Mouse (Mus musculus): ENCODE data around the gene Lmna.

GRCm38 (mm10) chr3:88553880-88554586 lies 44.3 kb upstream of the Lmna start:
- TF ChIP-seq CTCF (IDR thresholded peaks at IDR 0.05; ENCODE audit: borderline replicate concordance, insufficient read depth, low read depth, low read length) (no peak), POLR2A (IDR thresholded peaks at IDR 0.05; ENCODE audit: borderline replicate concordance, insufficient read depth, low read length) (no peak)
